Mouse (Mus musculus) neural tube, embryonic 15.5 days (tissue): ENCODE results near the gene Uprt. TPM values are rescaled to one million over a fixed set of nuclear protein-coding genes. Genes with fewer than 3 reads are reported as not detected.

Experiments
- ATAC-seq: fragments of 200-750 bp; cut with Nextera tagmentation; 2 replicates; pipeline ENCODE4 v1.8.0; 2017; ENCODE audit warnings: mild to moderate bottlenecking, moderate TSS enrichment, moderate library complexity; ENCODE audit not compliant: low FRiP score
- H3K27ac ChIP-seq: fragments of 300-500 bp; sonication (generic); replicated peaks from 2 replicates; pipeline ENCODE4 v1.5.1; 2015; ENCODE audit warnings: mild to moderate bottlenecking, inconsistent platforms
- H3K27me3 ChIP-seq: fragments of 300-500 bp; sonication (generic); replicated peaks from 2 replicates; pipeline ENCODE4 v1.6.1; 2015; ENCODE audit warnings: inconsistent platforms
- H3K36me3 ChIP-seq: fragments of 300-500 bp; sonication (generic); 2 replicates; pipeline ENCODE4 v1.6.1; 2015; ENCODE audit warnings: inconsistent platforms
- H3K4me1 ChIP-seq: fragments of 300-500 bp; sonication (generic); 2 replicates; pipeline ENCODE4 v1.6.1; 2015; ENCODE audit warnings: inconsistent platforms
- H3K4me2 ChIP-seq: fragments of 300-500 bp; sonication (generic); 2 replicates; pipeline ENCODE4 v1.6.1; 2015; ENCODE audit warnings: inconsistent platforms, mild to moderate bottlenecking, moderate library complexity
- H3K4me3 ChIP-seq: fragments of 300-500 bp; sonication (generic); replicated peaks from 2 replicates; pipeline ENCODE4 v1.5.1; 2015; ENCODE audit warnings: mild to moderate bottlenecking, inconsistent platforms
- H3K9ac ChIP-seq: fragments of 300-500 bp; sonication (generic); replicated peaks from 2 replicates; pipeline ENCODE4 v1.6.1; 2015; ENCODE audit warnings: mild to moderate bottlenecking, inconsistent platforms
- H3K9me3 ChIP-seq: fragments of 300-500 bp; sonication (generic); replicated peaks from 2 replicates; pipeline ENCODE4 v1.6.1; 2016; ENCODE audit warnings: inconsistent platforms
- WGBS: fragments of 180-500 bp; shearing (Covaris S2); methylation state at CpG from one replicate; pipeline ENCODE4 v1.1.7; 2015; ENCODE audit warnings: mixed read lengths; 5-methylcytosine and 5-hydroxymethylcytosine counted together
- polyA plus RNA-seq: library from polyadenylated mRNA; unstranded; fragments of >200 nt; fragmentation: Nextera tagmentation; extraction: Ambion mirVana; gene quantifications from 2 replicates; pipeline ENCODE4 v1.2.1, GENCODE M21; 2015

The Uprt gene
- polyA plus RNA-seq, 1 experiment from 2014 or later = 2.1 TPM

GRCm38 (mm10) chrX:104501765-104502164 is 19.1 kb downstream of the Uprt start:
- H3K9ac ChIP-seq = no peak overlapping the region
- no peak for ATAC-seq
- no peak overlapping the region for H3K4me3 ChIP-seq
- H3K9me3 ChIP-seq = no peaks in the 10 kb centered on the region
- H3K4me1 ChIP-seq = no peaks in the 10 kb centered on the region
- no peak overlapping the region for H3K27ac ChIP-seq
- H3K27me3 ChIP-seq = peaks cover 20% of the 10 kb centered on the region; the same call in 1 of the 2 replicates
- no peak overlapping the region for H3K4me2 ChIP-seq
- no peaks in the 10 kb centered on the region for H3K36me3 ChIP-seq
- 77% methylated on average over 5 of the region's 5 CpGs for WGBS

- no peak overlapping the region for H3K9ac ChIP-seq
- no peak overlapping the region for H3K4me3 ChIP-seq
- WGBS = 95% methylated on average over 4 of the region's 4 CpGs
- no peaks in the 10 kb centered on the region for H3K9me3 ChIP-seq
- ATAC-seq = no peak
- peaks cover 25% of the 10 kb centered on the region; the same call in 1 of the 2 replicates for H3K27me3 ChIP-seq
- no peak overlapping the region for H3K27ac ChIP-seq
- H3K4me2 ChIP-seq = no peak overlapping the region
- H3K36me3 ChIP-seq = no peaks in the 10 kb centered on the region
- no peaks in the 10 kb centered on the region for H3K4me1 ChIP-seq
Observed at GRCm38 (mm10) chrX:104542635-104543034, 60.0 kb downstream of the Uprt start.

- Histone ChIP-seq H3K9ac (no peak overlapping the region), H3K36me3 (no peaks in the 10 kb centered on the region), H3K4me3 (no peak overlapping the region), H3K4me1 (no peaks in the 10 kb centered on the region), H3K27ac (no peak overlapping the region), H3K4me2 (no peak overlapping the region), H3K27me3 (peaks cover 20% of the 10 kb centered on the region; the same call in 1 of the 2 replicates), H3K9me3 (no peaks in the 10 kb centered on the region)
- WGBS = 74% methylated on average over 4 of the region's 4 CpGs
- ATAC-seq = no peak
Observed at GRCm38 (mm10) chrX:104543919-104544595, 61.4 kb downstream of the Uprt start.

GRCm38 (mm10) chrX:104545283-104545682 is 62.7 kb downstream of the Uprt start:
- no peak overlapping the region for H3K9ac ChIP-seq
- no peak for ATAC-seq
- H3K4me2 ChIP-seq = no peak overlapping the region
- no peaks in the 10 kb centered on the region for H3K36me3 ChIP-seq
- WGBS = 92% methylated on average over 1 of the region's 1 CpGs
- no peak overlapping the region for H3K27ac ChIP-seq
- H3K9me3 ChIP-seq = no peaks in the 10 kb centered on the region
- H3K27me3 ChIP-seq = peaks cover 17% of the 10 kb centered on the region; the same call in 1 of the 2 replicates
- no peak overlapping the region for H3K4me3 ChIP-seq
- H3K4me1 ChIP-seq = no peaks in the 10 kb centered on the region

Other genes starting within 250 kb of the Uprt start
- gene Abcb7, start 69.0 kb upstream of the Uprt start, polyA plus RNA-seq = 5.8 and 6.7 TPM in 2 replicates
- gene Zdhhc15, start 188.2 kb downstream of the Uprt start, polyA plus RNA-seq = 4.2 and 4.9 TPM in 2 replicates